Mouse (Mus musculus): ENCODE results near the gene Dgkg.

DNA sequence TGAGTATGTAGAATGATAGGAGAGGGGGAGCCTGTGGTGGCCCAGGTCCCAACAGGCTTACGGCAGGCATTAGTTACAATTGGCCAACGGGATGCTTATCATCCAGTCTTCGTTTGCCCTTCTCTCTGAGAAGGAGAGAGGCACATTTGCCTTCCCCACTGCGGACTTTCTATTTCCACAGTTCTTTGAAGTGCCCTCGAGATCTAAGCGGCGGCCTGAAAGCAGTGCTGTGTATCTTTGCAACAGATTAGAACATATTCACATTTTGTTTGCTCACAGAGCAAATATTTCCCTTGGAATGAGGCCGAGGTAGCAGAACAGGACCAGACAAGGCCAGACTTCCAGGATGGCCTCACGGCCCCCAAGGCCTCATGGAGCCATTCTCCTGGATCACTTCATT is 204.9 kb downstream of the Dgkg start:
- TF ChIP-seq CTCF (IDR thresholded peaks at IDR 0.05; ENCODE audit: insufficient read depth, low read depth, low read length) (no peak), POLR2A (IDR thresholded peaks at IDR 0.05; ENCODE audit: insufficient read depth, low read depth, low read length) (no peak)

Data from olfactory bulb, adult 2 months (tissue).